Mouse (Mus musculus): ENCODE measurements around the gene Zxdc. TPM values are rescaled to one million over a fixed set of nuclear protein-coding genes. Genes with fewer than 3 reads are reported as not detected.

Gene Zxdc
- total and polyA plus RNA-seq, 3 experiments = 8.6 to 10.7 TPM; not detected in 1

GRCm38 (mm10) chr6:90334244-90334643 is 35.0 kb upstream of the Zxdc start:
- no peaks in the 10 kb centered on the region for H3K4me1 ChIP-seq (ENCODE audit: control insufficient read depth in 1 of 2, insufficient read depth in 2 of 2, low read length in 2 of 2)
- H3K79me2 ChIP-seq (ENCODE audit: control insufficient read depth, insufficient read depth, low read length, poor library complexity) = no peaks in the 10 kb centered on the region
- H3K27ac ChIP-seq (ENCODE audit: control insufficient read depth, low read depth, low read length) = no peak overlapping the region
- H3K36me3 ChIP-seq (ENCODE audit: control insufficient read depth in 1 of 2, insufficient read depth in 2 of 2, low read length in 2 of 2) = no peaks in the 10 kb centered on the region
- no peak for DNase-seq (ENCODE audit: low read depth, low spot score)
- TF ChIP-seq USF1 (IDR thresholded peaks at IDR 0.05; ENCODE audit: low read depth, low read length) = no peak
- no peak for TF ChIP-seq POLR2A (IDR thresholded peaks at IDR 0.05; ENCODE audit: control insufficient read depth in 1 of 2, insufficient read depth in 1 of 2, low read depth in 1 of 2, low read length in 2 of 2, poor library complexity in 1 of 2)
- TF ChIP-seq POLR2AphosphoS5 (IDR thresholded peaks at IDR 0.05; ENCODE audit: borderline replicate concordance, low read depth, low read length) = no peak
- no peak for TF ChIP-seq GATA1 (IDR thresholded peaks at IDR 0.05; ENCODE audit: low read depth, low read length)
- TF ChIP-seq MXI1 (IDR thresholded peaks at IDR 0.05; ENCODE audit: low read depth, low read length) = no peak
- no peak for TF ChIP-seq NRF1 (IDR thresholded peaks at IDR 0.05; ENCODE audit: insufficient read depth, low read depth, low read length, poor library complexity, severe bottlenecking)
- TF ChIP-seq MAX (IDR thresholded peaks at IDR 0.05; ENCODE audit: low read length) = no peak
- no peak for TF ChIP-seq CHD1 (IDR thresholded peaks at IDR 0.05; ENCODE audit: low read depth, low read length)
- no peak for TF ChIP-seq EP300 (IDR thresholded peaks at IDR 0.05; ENCODE audit: low read depth in 1 of 2, low read length in 2 of 2)
- no peak for TF ChIP-seq UBTF (IDR thresholded peaks at IDR 0.05; ENCODE audit: borderline replicate concordance, insufficient read depth, low read depth, low read length)
- TF ChIP-seq CTCF (IDR thresholded peaks at IDR 0.05 in 2 of 3, conservative IDR thresholded peaks at IDR 0.05 in 1 of 3; ENCODE audit: control insufficient read depth in 1 of 3, insufficient read depth in 1 of 3, low read depth in 2 of 3, low read length in 3 of 3, poor library complexity in 1 of 3, severe bottlenecking in 1 of 3) = no peak
- no peak for TF ChIP-seq NELFE (IDR thresholded peaks at IDR 0.05; ENCODE audit: low read depth, low read length)
- H3K27me3 ChIP-seq (ENCODE audit: control insufficient read depth in 1 of 2, insufficient read depth in 2 of 2, low read length in 2 of 2) = no peaks in the 10 kb centered on the region
- H3K4me3 ChIP-seq (ENCODE audit: control insufficient read depth in 1 of 2, insufficient read depth in 1 of 2, low read depth in 2 of 2, low read length in 2 of 2) = no peak overlapping the region
- H3K9ac ChIP-seq (ENCODE audit: control insufficient read depth, low read depth, low read length, poor library complexity, severe bottlenecking) = no peak overlapping the region
- no peaks in the 10 kb centered on the region for H3K9me3 ChIP-seq (replicated peaks; ENCODE audit: insufficient read depth, low read length)

- Histone ChIP-seq H3K27me3 (ENCODE audit: control insufficient read depth in 1 of 2, insufficient read depth in 2 of 2, low read length in 2 of 2) (no peaks in the 10 kb centered on the region), H3K9ac (ENCODE audit: control insufficient read depth, low read depth, low read length, poor library complexity, severe bottlenecking) (no peak overlapping the region), H3K4me3 (ENCODE audit: control insufficient read depth in 1 of 2, insufficient read depth in 1 of 2, low read depth in 2 of 2, low read length in 2 of 2) (no peak overlapping the region), H3K4me1 (ENCODE audit: control insufficient read depth in 1 of 2, insufficient read depth in 2 of 2, low read length in 2 of 2) (no peaks in the 10 kb centered on the region), H3K36me3 (ENCODE audit: control insufficient read depth in 1 of 2, insufficient read depth in 2 of 2, low read length in 2 of 2) (no peaks in the 10 kb centered on the region), H3K27ac (ENCODE audit: control insufficient read depth, low read depth, low read length) (no peak overlapping the region), H3K79me2 (ENCODE audit: control insufficient read depth, insufficient read depth, low read length, poor library complexity) (no peaks in the 10 kb centered on the region), H3K9me3 (replicated peaks; ENCODE audit: insufficient read depth, low read length) (no peaks in the 10 kb centered on the region)
- TF ChIP-seq BHLHE40 (IDR thresholded peaks at IDR 0.05; ENCODE audit: borderline replicate concordance, low read depth, low read length) (no peak), USF1 (IDR thresholded peaks at IDR 0.05; ENCODE audit: low read depth, low read length) (no peak), RAD21 (IDR thresholded peaks at IDR 0.05; ENCODE audit: low read depth, low read length) (no peak)
- no peak for DNase-seq (ENCODE audit: low read depth, low spot score)
These were observed 26.9 kb upstream of the Zxdc start for GRCm38 (mm10) chr6:90342343-90342742.

GRCm38 (mm10) chr6:90347183-90347582 is 22.1 kb upstream of the Zxdc start:
- Histone ChIP-seq H3K4me1 (ENCODE audit: control insufficient read depth in 1 of 2, insufficient read depth in 2 of 2, low read length in 2 of 2) (no peaks in the 10 kb centered on the region), H3K9ac (ENCODE audit: control insufficient read depth, low read depth, low read length, poor library complexity, severe bottlenecking) (no peak overlapping the region), H3K27me3 (ENCODE audit: control insufficient read depth in 1 of 2, insufficient read depth in 2 of 2, low read length in 2 of 2) (0 out of 4 replicates have a peak, but pooled peaks cover 0 to 2% of the 10 kb centered on the region in 2 experiments), H3K9me3 (replicated peaks; ENCODE audit: insufficient read depth, low read length) (no peaks in the 10 kb centered on the region), H3K79me2 (ENCODE audit: control insufficient read depth, insufficient read depth, low read length, poor library complexity) (no peaks in the 10 kb centered on the region), H3K27ac (ENCODE audit: control insufficient read depth, low read depth, low read length) (no peak overlapping the region), H3K36me3 (ENCODE audit: control insufficient read depth in 1 of 2, insufficient read depth in 2 of 2, low read length in 2 of 2) (no peaks in the 10 kb centered on the region), H3K4me3 (ENCODE audit: control insufficient read depth in 1 of 2, insufficient read depth in 1 of 2, low read depth in 2 of 2, low read length in 2 of 2) (no peak overlapping the region)
- no peak for DNase-seq (ENCODE audit: low read depth, low spot score)
- TF ChIP-seq USF2 (IDR thresholded peaks at IDR 0.05; ENCODE audit: borderline replicate concordance in 1 of 2, insufficient read depth in 1 of 2, low read depth in 1 of 2, low read length in 2 of 2) = no peak
- no peak for TF ChIP-seq CHD1 (IDR thresholded peaks at IDR 0.05; ENCODE audit: low read depth, low read length)
- no peak for TF ChIP-seq RAD21 (IDR thresholded peaks at IDR 0.05; ENCODE audit: low read depth, low read length)
- TF ChIP-seq MXI1 (IDR thresholded peaks at IDR 0.05; ENCODE audit: low read depth, low read length) = no peak
- no peak for TF ChIP-seq MAX (IDR thresholded peaks at IDR 0.05; ENCODE audit: low read length)
- no peak for TF ChIP-seq ZC3H11A (IDR thresholded peaks at IDR 0.05; ENCODE audit: low read depth, low read length)
- TF ChIP-seq MAZ (IDR thresholded peaks at IDR 0.05; ENCODE audit: low read depth, low read length) = no peak
- TF ChIP-seq MYC (IDR thresholded peaks at IDR 0.05; ENCODE audit: low read depth, low read length) = no peak
- TF ChIP-seq ZKSCAN1 (IDR thresholded peaks at IDR 0.05; ENCODE audit: low read depth, low read length) = no peak
- TF ChIP-seq ETS1 (IDR thresholded peaks at IDR 0.05; ENCODE audit: low read depth, low read length) = no peak
- TF ChIP-seq MAFK (IDR thresholded peaks at IDR 0.05; ENCODE audit: borderline replicate concordance, low read depth, low read length) = no peak
- no peak for TF ChIP-seq UBTF (IDR thresholded peaks at IDR 0.05; ENCODE audit: borderline replicate concordance, insufficient read depth, low read depth, low read length)
- TF ChIP-seq CTCF (IDR thresholded peaks at IDR 0.05 in 2 of 3, conservative IDR thresholded peaks at IDR 0.05 in 1 of 3; ENCODE audit: control insufficient read depth in 1 of 3, insufficient read depth in 1 of 3, low read depth in 2 of 3, low read length in 3 of 3, poor library complexity in 1 of 3, severe bottlenecking in 1 of 3) = no peak
- no peak for TF ChIP-seq SMC3 (IDR thresholded peaks at IDR 0.05; ENCODE audit: low read depth, low read length)

Measured in MEL (cell line).